Mouse (Mus musculus) spleen, adult 2 months (tissue): Measurements from ENCODE around the gene Dmac2.

ENCODE experiments used
- CTCF ChIP-seq: fragments of 200-500 bp; IDR thresholded peaks from 2 replicates; pipeline ENCODE4 v1.5.1; 2011; ENCODE audit warnings: mild to moderate bottlenecking, inconsistent platforms; ENCODE audit not compliant: insufficient read depth, insufficient read length, insufficient replicate concordance; ENCODE audit errors: extremely low read depth
- POLR2A ChIP-seq: fragments of 200-500 bp; IDR thresholded peaks from 2 replicates; pipeline ENCODE4 v1.6.1; 2011; ENCODE audit warnings: low read depth, low read length, inconsistent platforms

- TF ChIP-seq POLR2A (no peak), CTCF (no peak)
Measured at GRCm38 (mm10) chr7:25639754-25640153, 20.5 kb downstream of the Dmac2 start.
